Mouse (Mus musculus): Measurements from ENCODE around the gene Dpyd. TPM values are rescaled to one million over a fixed set of nuclear protein-coding genes. Genes with fewer than 3 reads are reported as not detected.
A peak's percentile ranks its signal among the peaks of the same experiment; 100 is the strongest.

The Dpyd gene
- polyA plus RNA-seq, 1 experiment, result 12.1 TPM

DNA sequence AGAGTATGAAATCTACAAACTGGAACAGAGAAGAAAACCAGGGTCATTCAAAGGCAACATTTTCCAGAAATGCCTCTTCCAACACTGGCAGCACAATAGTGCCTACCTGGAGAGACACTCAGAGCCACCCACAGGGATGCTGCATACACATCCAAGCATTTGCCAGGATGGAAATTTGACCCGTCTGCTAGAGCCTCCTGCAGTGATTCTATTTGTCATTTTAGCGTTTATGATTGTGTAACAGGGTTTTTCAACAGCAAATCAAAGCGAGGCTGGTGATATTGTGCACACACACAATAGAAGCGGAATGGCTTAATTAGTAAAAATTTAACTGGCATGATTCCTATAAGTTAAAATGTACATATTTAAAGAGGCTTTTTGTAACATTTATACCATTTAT lies 501.3 kb downstream of the Dpyd start:
- DNase-seq (ENCODE audit: low read depth, low spot score), result no peak
- 58% methylated on average over 4 of the region's 4 CpGs for WGBS

DNA sequence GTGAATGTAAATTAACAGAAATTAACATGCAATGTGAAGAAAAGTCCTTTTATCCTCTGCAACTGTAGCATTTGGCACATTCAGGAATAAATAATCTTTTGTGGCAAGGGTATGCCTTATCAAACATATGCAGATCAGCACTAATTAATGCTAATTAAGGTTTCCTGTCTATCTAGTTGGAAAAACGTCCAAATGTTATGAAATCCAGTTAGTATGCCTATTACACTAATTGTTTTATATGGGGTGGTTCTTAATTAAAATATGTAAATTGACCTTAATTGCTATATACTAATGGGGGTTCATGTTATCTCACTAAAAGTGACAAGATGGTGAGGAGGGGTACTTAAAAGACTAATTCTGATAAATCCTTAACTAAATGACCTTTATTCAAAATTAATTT lies 501.7 kb downstream of the Dpyd start:
- DNase-seq (ENCODE audit: low read depth, low spot score), result no peak
- WGBS, result 22% methylated on average over 1 of the region's 1 CpGs

DNA sequence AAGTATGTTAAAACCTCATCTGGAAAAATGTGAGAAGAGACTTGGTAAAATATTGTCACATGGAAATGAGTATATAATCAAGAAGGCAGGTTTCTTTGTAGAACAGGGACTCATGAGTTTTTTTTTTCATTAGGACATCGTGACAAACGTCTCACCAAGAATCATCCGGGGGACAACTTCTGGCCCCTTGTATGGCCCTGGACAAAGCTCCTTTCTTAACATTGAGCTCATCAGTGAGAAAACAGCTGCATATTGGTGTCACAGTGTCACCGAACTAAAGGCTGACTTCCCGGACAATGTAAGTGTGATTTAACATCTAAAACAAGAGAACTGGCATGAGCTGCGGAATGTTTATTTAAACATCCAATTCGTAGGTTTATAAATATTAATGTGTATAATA lies 502.8 kb downstream of the Dpyd start:
- no peak for DNase-seq (ENCODE audit: low read depth, low spot score)
- 75% methylated on average over 7 of the region's 7 CpGs for WGBS

DNA sequence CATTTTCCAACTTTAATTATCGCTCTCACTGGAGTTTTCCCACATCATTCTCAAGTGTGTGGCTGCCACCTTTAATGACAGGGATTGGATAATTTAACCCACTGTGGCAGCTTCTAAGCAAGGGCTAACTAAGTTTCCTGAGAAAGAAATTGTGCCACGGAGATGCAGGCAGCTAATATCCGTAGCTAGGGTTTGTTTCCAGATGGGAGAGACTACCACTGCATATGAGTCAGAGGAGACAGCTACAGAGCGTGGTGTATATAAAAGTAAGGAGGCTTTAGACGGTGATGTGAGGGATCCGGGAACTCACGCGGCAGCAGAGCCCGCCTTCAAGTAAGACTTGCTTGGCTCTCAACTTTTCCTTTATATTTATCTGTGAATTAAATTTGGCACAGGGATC lies 505.3 kb downstream of the Dpyd start:
- no peak for DNase-seq (ENCODE audit: low read depth, low spot score)
- WGBS, result 83% methylated on average over 9 of the region's 9 CpGs

DNA sequence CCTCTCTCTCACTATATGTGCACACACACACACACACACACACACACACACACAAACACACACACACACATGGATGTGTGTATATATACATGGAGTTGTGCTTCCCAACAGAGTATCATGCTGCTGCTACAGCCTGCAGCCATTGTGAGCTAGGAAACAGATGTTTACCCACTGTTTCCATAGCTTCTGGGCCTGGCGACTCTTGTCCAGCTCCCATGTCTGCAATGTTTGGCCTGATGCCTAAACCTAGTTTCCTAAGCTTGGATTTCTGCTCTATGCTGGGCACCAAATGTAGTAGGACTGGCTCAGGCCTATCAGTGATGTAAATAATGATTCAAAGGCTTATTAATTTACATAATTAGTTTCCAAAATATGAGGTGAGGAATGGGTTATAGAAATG lies 524.7 kb downstream of the Dpyd start:
- DNase-seq (ENCODE audit: low read depth, low spot score), result no peak
- 41% methylated on average over 1 of the region's 1 CpGs for WGBS

DNA sequence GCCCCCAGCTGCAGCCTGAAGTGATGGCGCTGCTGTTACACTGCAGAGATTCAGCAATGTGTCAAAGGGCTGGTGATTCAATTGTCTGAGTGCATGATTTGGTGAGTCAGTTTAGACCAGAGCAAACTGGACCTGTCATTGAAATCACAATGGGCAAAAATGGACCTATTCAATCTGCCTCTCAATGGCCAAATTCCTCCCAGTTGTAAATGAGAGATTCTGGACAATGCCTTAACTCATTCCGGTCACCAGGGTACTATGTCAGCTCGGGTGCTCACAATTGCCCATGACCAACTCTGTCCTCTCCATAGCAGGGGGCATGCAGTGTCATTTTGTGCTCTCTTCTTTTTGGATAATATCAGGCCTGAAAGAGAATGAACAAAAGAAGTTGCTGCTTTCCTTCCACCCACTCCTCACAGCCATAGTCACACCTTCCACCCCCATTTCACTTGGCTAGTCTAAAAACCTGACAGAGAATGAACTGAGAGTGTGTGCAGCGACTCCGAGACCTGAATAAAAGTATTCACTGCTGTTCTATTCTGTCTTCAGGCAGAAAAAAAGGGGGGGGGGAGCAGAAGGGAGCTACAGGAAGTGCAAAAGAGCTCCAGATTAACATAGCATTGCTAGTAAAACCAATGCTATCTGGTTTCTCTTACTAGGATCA lies 533.4 kb downstream of the Dpyd start:
- WGBS, result 87% methylated on average over 5 of the region's 5 CpGs
- no peak for DNase-seq (ENCODE audit: low read depth, low spot score)

DNA sequence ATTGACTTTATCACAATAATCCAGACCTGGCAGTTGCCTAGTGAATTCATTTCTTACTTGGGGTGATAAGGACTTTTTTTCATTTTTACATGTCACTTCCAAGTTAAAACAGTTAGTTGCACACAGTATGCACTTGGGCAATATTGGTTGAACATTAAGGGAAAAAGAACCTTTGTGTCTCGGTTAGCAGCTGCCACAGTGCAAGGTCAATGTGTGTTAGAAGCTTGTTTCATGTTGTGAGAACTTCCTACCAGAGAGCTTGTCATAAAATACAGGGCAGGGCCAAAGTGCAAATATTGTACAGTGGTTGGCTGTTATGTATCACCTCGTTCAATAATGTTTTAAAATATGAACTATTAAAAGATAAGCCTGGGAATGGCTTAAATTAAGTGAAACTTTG lies 564.1 kb downstream of the Dpyd start:
- DNase-seq (ENCODE audit: low read depth, low spot score), result peak; percentile 62
- 20% methylated on average over 2 of the region's 2 CpGs for WGBS

DNA sequence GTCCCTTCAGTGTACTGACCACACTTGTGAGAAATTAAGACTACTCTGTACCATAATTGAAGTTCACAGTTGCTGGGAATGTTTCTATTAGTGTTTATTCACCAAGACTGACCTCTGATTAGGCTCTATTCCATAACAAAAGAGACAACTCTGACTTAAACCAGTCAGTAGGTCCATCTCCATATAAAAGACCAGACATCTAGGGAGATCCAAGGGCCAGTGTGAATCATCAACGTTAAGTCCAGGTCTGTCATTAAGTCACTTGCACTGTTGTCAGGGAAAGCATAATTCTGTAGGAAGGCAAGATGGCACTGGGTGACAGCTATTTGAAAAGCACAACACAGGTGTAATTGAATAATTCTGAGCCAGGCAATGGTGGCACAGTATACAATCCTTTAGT lies 566.1 kb downstream of the Dpyd start:
- 83% methylated on average over 1 of the region's 1 CpGs for WGBS
- DNase-seq (ENCODE audit: low read depth, low spot score), result no peak

DNA sequence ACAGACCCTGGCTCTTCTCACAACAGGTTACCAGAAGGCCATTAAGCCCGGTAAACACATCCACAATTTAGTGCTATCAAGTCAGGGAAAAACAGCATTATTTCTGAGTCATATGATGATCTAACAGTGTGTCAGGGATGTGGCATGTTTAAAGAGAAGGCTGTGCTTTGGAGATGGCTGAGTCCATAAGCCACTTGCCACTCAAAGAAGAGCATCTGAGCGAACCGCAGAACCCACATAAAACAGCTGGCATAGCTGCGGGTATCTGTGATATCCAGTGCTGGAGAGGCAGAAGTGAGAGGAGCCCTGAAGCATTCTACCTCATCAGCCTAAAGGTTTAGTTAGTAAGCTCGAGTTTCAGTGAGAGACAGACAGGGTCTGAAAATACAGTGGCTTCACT lies 581.1 kb downstream of the Dpyd start:
- 69% methylated on average over 5 of the region's 5 CpGs for WGBS
- DNase-seq (ENCODE audit: low read depth, low spot score), result no peak

DNA sequence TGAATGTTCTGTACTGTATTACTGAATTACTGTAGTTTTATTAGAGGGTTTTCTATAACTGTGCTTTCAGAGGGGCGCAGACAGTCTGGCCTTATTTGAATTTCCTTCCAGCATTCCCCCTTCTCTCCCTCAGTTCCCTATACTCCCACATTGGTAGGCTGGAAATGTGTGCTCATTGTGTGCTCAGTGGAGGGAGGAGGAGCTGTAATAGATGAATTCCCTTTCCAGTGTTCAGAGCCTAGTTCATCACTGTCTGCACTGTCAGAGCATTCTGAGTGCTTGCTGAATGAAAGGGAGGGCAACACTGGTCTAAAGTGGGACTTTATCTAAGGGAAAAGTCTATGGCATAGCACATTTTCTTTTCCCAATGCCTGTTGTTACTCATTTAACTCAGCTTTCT lies 582.9 kb downstream of the Dpyd start:
- no peak for DNase-seq (ENCODE audit: low read depth, low spot score)
- WGBS, result 84% methylated on average over 1 of the region's 1 CpGs

DNA sequence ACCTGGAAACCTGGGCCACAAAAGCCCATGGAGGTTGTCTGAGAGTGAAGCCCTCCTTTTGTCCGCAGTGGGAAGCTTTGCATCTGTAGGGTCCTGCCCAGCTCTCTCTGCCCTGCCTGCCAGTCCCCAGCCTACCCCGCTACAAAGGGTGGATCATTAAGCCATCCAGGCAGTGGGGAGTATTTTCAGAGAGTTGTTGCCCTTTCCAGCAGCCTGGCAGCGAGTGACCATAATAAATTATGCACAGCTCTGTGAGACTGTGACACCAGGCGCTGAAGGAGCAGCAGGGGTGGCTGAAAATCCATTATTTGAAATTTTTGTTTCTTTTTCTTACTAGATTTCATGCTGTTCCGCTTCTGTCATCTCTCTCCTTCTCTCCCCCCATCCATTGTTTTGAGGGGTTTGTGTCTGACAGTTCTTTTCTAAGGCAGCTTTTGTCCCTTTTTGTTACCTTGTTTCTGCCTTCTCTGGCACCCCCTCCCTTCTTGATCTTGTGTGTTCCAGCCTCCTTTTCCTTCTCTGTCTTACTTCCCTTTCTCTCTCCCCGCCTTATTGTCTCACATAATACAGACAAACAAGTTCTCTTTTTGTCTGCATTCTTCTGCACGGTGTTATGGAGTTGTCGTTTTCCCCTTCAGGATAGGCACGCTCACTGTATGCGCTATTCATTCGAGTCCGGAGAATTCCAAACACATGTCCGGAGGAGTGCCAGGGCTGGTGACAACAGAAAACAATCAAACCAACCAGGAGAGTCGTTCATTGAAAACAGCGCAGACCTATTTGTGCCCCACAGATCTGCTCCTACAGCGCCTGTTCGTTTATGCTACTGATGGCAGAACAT lies 592.9 kb downstream of the Dpyd start:
- DNase-seq (ENCODE audit: low read depth, low spot score), result no peak
- WGBS, result 71% methylated on average over 17 of the region's 17 CpGs

DNA sequence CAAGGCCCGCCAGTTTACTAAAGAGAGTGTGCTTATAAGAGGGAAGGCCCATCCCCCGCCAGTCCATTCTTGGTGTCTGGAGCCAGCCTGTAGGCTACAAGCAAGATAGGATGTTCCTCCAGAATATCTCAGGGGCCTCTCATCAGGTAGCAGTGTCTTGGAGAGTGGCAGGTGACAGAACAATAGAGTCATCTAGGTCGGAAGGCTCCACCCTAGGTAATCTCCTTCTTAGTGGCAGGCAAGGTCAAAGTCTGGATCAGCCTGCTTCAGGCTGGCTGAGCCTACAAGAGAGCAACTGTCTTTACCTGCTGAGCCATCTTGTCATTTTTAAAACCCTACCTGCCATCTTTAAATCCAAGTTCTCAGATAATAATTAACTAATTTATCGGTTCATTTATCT lies 596.7 kb downstream of the Dpyd start:
- 52% methylated on average over 4 of the region's 4 CpGs for WGBS
- no peak for DNase-seq (ENCODE audit: low read depth, low spot score)

DNA sequence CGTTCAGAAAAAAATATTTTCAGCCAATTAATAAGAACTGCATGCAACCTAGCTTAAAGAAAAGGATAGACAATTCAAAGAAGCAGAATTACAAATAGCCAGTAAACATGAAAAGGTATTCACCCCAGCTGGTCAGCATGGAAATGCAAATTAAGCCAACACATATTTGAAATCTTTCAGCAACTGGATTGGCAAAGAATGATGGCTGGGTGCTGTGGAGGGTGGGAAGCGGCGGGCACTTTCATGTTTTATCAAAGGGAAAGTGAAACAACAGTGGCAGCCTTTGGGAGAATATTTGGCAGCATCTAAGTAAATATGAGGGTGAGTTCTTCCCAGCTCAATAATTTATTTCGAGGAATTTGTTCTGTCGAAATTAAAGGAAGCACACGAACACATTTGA lies 603.8 kb downstream of the Dpyd start:
- no peak for DNase-seq (ENCODE audit: low read depth, low spot score)
- 78% methylated on average over 6 of the region's 6 CpGs for WGBS

DNA sequence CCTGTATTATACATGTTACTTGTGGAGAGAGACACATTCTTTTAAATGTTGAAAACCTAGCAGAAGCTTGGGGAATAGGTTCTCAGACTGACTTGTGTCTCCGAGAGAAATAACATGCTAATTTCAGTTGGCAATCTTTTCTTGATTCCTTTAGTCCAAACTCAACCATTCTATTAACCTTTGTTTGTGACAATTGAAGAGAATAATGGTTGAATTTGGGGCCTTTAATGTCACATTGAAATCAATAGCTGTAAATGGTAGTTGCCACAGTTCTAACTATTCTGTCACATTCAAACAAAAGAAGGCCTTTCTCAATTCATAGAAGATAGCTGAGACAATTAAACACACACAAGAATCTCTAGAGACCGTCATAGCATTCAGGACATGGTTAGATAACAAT lies 606.2 kb downstream of the Dpyd start:
- DNase-seq (ENCODE audit: low read depth, low spot score), result no peak
- WGBS, result 88% methylated on average over 2 of the region's 2 CpGs

DNA sequence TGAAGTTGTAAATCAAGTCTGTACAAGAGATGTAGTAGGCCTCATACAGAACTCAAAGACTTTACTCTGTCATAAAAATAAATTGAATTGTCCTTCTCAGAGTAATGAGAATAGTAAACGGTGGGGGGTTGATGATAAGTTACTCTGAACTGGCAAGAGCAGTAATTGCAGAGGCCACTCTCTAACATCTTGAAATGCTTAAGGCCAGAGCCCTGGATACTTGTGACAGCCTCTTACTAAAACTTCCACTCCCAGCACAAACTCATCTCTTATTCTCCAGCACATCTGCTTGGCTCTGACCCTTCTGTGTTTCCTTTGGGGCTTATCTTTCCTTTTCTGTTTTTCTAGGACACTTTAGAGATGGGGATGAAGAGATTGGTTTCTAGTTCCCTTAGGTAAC lies 606.7 kb downstream of the Dpyd start:
- DNase-seq (ENCODE audit: low read depth, low spot score), result no peak
- WGBS, result 7% methylated on average over 1 of the region's 1 CpGs

DNA sequence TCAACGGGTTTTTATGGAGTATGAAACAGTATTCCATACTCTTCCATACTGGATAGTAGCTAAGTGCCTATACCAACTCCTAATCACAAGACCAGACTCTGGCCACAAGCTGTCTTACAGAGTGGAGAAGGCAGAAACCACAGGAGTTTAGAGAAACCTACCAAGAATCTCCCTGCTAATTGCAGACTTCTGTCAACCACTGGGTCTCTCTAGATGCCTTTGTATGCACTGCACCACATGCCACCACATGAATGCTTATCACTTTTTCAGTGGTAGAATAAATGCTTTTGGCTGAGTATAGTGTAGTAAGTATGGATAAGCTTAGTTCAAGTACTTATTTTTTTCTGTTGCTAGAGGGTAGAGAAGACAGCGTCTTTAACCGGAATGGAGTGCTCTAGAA lies 621.3 kb downstream of the Dpyd start:
- whole genome bisulfite sequencing, result 93% methylated on average over 3 of the region's 3 CpGs
- DNase-seq (ENCODE audit: low read depth, low spot score), result no peak

DNA sequence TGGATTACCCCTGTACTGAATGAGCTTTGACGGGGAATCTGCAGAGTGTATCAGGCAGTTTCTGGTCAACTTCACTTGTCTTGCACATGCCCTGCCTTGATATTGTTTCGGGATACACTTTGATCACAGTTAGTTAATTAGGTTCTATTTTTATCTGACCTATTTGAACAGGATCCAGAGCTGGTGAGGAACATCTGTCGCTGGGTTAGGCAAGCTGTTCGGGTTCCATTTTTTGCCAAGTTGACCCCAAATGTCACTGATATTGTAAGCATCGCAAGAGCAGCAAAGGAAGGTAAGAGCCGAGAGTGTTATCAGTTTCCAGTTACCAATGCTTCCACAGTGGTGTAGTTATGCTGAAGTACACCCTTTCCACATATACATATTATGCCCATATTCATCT lies 632.1 kb downstream of the Dpyd start:
- WGBS, result 81% methylated on average over 6 of the region's 6 CpGs
- DNase-seq (ENCODE audit: low read depth, low spot score), result no peak

DNA sequence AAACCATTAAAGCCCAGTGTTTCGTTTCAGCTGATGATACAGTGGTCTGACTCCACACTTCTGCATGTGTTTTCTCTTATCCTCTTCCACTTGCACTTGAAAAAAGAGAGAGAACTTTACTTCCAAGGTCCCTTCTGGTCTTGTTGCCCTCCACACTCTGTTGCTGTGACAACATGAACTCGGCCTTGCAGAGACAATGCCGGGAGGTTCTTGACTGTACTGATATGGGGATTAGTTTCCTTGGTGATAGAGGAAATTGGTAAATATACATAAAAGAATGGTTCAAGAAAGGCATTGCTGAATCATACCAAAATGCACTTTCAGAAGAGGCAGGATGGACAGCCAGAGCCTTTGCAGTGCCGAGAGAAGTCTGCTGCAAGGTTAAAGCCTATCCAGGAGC lies 633.7 kb downstream of the Dpyd start:
- 74% methylated on average over 4 of the region's 4 CpGs for WGBS

DNA sequence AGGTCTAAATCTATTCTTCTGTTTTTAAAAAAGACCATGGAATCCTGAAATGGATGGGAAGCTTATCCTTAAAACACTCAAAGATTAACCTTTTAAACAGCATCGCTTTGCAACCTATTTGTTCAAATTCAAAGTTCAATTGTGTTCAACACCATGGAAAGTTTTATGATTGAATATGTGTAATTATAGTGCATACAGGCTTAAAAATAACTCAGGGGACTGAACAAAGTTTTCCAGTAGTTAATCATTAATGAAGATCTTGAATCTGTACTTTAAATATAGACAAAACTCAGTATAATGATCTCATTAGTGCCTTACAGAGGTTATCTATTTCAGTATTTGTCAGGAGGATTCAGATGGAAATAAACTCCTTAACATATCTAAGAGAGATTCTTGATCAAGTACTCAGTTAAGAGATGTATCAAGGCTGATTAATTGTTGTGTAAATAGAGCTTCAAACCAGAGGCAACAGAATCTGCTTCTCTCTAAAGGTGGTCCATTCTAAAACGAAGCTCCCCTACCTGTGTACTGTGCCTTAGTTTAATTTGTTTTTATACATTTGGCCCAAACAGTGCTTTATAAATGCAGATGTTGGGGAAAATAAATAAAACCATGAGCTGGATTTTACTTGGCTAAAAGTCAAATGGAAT lies 659.0 kb downstream of the Dpyd start:
- WGBS, result 29% methylated on average over 2 of the region's 2 CpGs
- DNase-seq (ENCODE audit: low read depth, low spot score), result no peak

More for the DNA sequence above, 633.7 kb downstream of the Dpyd start:
- DNase-seq (ENCODE audit: low read depth, low spot score), result no peak

DNA sequence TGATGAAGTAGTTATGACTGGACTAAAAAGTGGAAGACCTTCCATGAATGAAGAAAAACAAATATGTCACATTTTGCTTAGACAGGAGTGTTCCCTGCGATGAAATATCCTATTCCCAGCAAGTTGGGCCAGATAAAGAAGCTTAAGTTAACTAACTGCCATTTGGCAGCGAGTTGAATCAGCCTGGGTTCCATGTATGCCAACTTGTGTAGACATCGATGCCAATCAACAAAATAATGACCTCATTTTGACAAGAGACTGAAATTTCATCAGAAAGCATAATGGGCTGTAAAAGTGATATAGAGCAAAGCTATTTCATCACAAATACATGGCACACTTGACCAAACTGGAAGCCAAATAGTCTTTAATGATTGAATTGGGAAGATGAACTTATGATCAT lies 681.3 kb downstream of the Dpyd start:
- WGBS, result 87% methylated on average over 3 of the region's 3 CpGs
- no peak for DNase-seq (ENCODE audit: low read depth, low spot score)

DNA sequence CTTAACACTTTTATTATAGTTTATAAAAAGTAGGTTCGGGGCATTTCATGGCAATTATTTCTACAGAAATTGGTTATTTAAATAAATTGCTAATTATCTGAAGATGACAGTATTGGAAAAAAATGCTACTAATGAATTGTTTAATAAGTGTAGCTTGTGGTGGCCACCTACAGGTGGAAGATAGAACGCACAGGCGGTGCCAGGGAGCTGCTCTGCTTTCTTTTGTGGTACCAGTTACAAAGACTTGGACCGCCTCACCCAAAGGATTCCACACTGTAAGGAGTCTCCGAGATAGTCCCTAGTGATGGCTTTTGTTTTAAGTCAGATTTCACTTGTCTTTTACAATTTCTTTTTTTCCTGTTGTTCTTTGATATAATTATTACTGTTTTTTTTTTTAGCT lies 694.6 kb downstream of the Dpyd start:
- 57% methylated on average over 5 of the region's 5 CpGs for WGBS

More for the DNA sequence above, 694.6 kb downstream of the Dpyd start:
- no peak for DNase-seq (ENCODE audit: low read depth, low spot score)

Measured in large intestine, adult 2 months (tissue).